In genomic region chr11:20193100-20193736, GRCm38 (mm10) we compare ENCODE assay signal across 16 mouse cellular contexts. TPM values are rescaled to one million over a fixed set of nuclear protein-coding genes. Genes with fewer than 3 reads are reported as not detected.
A peak's percentile ranks its signal among the peaks of the same experiment; 100 is the strongest.
DNase-seq lines count a peak whose midpoint lies in the region; ATAC-seq and TF ChIP-seq lines count a peak whose summit lies in the region.
"Had no signal": no experiment of that assay in that cellular context is flagged by ENCODE, and none has a peak within 500 bp of the region (broad histone marks: within the 10 kb centered on the region; RNA-seq: fewer than 3 reads in every experiment).

No protein-coding gene starts in this region.

- no peaks in the 10 kb centered on the region for H3K36me3 ChIP-seq in lung, postnatal 0 days (ENCODE audit: insufficient read depth, low read length)
- H3K36me3 ChIP-seq: liver, embryonic 13.5 days had no signal

- H3K27me3 ChIP-seq in lung, postnatal 0 days (replicated peaks; ENCODE audit: insufficient read depth, low read length): no peaks in the 10 kb centered on the region
- H3K27me3 ChIP-seq: liver, embryonic 13.5 days had no signal

- peak overlapping the region; percentile 32; the same call in 1 of the 2 replicates for H3K27ac ChIP-seq in gastrocnemius, adult 2 months
- H3K27ac ChIP-seq in lung, postnatal 0 days (ENCODE audit: low read length): peak overlapping the region; percentile 59
- H3K27ac ChIP-seq: hindbrain, embryonic 14.5 days; liver, embryonic 13.5 days had no signal

- 73% methylated on average over 4 of the region's 4 CpGs for WGBS in lung, postnatal 0 days

- TF ChIP-seq EP300 in lung, postnatal 0 days (IDR thresholded peaks at IDR 0.05): peak; percentile 33; the same call in 1 of the 2 replicates

- no peak for TF ChIP-seq CTCF in gastrocnemius, adult 2 months (IDR thresholded peaks at IDR 0.05)
- no peak for TF ChIP-seq CTCF in lung, postnatal 0 days (IDR thresholded peaks at IDR 0.05)

- ATAC-seq in lung, postnatal 0 days: peak; percentile 65
- 0 out of 2 replicates have a peak, but pooled peaks have one; percentile 39 for ATAC-seq in monocyte, adult 5-6 weeks (replicated peaks; ENCODE audit: insufficient number of reproducible peaks, low FRiP score, low TSS enrichment, poor library complexity, severe bottlenecking)

- H3K4me3 ChIP-seq in gastrocnemius, adult 2 months: no peak overlapping the region
- H3K4me3 ChIP-seq in lung, postnatal 0 days (ENCODE audit: low read depth, low read length): no peak overlapping the region
- H3K4me3 ChIP-seq: liver, embryonic 13.5 days; myocyte had no signal

- no peaks in the 10 kb centered on the region for H3K4me1 ChIP-seq in lung, postnatal 0 days (ENCODE audit: insufficient read depth, low read depth, low read length)
- H3K4me1 ChIP-seq: liver, embryonic 13.5 days had no signal

- no peak overlapping the region for H3K4me2 ChIP-seq in lung, postnatal 0 days (replicated peaks; ENCODE audit: low read depth, low read length)
- H3K4me2 ChIP-seq: hindbrain, embryonic 14.5 days; liver, embryonic 13.5 days; midbrain, embryonic 11.5 days had no signal

- no peak overlapping the region for H3K9ac ChIP-seq in lung, postnatal 0 days (replicated peaks; ENCODE audit: low read depth)
- H3K9ac ChIP-seq: hindbrain, embryonic 14.5 days; liver, embryonic 13.5 days had no signal

- intact Hi-C loops in gastrocnemius, adult 2 months (cut with DNase I): no loop called here
- intact Hi-C loops in left cerebral cortex, postnatal 4 days (cut with DNase I): no loop called here

- no peaks in the 10 kb centered on the region for H3K9me3 ChIP-seq in lung, postnatal 0 days (ENCODE audit: low read length)
- H3K9me3 ChIP-seq: liver, embryonic 13.5 days had no signal

- no peak for DNase-seq in gastrocnemius, adult 2 months
- no peak for DNase-seq in gastrocnemius, adult 8-10 months (ENCODE audit: low spot score in 2 of 2)
- DNase-seq in thymus, postnatal 25 days: peak; percentile 11
- DNase-seq in thymus, postnatal 10 days (ENCODE audit: low spot score in 2 of 2): no peak
- peak; percentile 56 for DNase-seq in lung, postnatal 0 days (ENCODE audit: low spot score)
- DNase-seq in right cerebral cortex, postnatal 25 days: no peak
- no peak for DNase-seq in left cerebral cortex, postnatal 4 days
- DNase-seq: adrenal gland, adult 2 months; cerebellum, adult 9-10 months; kidney, adult 18-20 months; liver, embryonic 13.5 days; right cerebral cortex, postnatal 14 days had no signal

RNA-seq across cellular contexts. Expression of gene Rab1a, which starts 8.0 kb away (rescaled TPM):
- total RNA-seq in gastrocnemius, adult 2 months (2021): 10 to 100 TPM; 88.6 to 95.4 TPM
- total RNA-seq in gastrocnemius, adult 8-10 months (2022): 10 to 100 TPM; 84.0 to 90.6 (median 85.6) TPM
- 244 and 267 TPM in 2 replicates for polyA plus RNA-seq in lung, postnatal 0 days (2015; fragmentation: Nextera tagmentation; extraction: Ambion mirVana)
- 128 to 153 TPM (median 143 TPM) in 3 replicates for total RNA-seq in monocyte, adult 5-6 weeks (2017)
- 100 to 1,000 TPM; 224 TPM for total RNA-seq in left cerebral cortex, postnatal 4 days (2021)

RNA-seq across cellular contexts. Expression of gene Cep68, which starts 56.0 kb away (rescaled TPM):
- 10 to 100 TPM; 30.8 to 36.1 TPM for total RNA-seq in gastrocnemius, adult 2 months (2021)
- total RNA-seq in gastrocnemius, adult 8-10 months (2022): 10 to 100 TPM; 32.7 to 36.1 (median 33.8) TPM
- polyA plus RNA-seq in lung, postnatal 0 days (2015; fragmentation: Nextera tagmentation; extraction: Ambion mirVana): 12.5 and 14.7 TPM in 2 replicates
- total RNA-seq in monocyte, adult 5-6 weeks (2017): 6.1 to 12.7 TPM (median 7.7 TPM) in 3 replicates
- total RNA-seq in left cerebral cortex, postnatal 4 days (2021): 10 to 100 TPM; 34.8 to 36.9 TPM

Comparison
In these comparisons a context has a peak if more than half of its experiments do, and no peak if none do; other contexts are left out.
1. DNase-seq: peak in thymus, postnatal 25 days (single experiment) and lung, postnatal 0 days (single experiment); none in gastrocnemius, adult 2 months (single experiment), gastrocnemius, adult 8-10 months (0 of 2), thymus, postnatal 10 days (0 of 2), right cerebral cortex, postnatal 25 days (single experiment) and left cerebral cortex, postnatal 4 days (single experiment).